Mouse (Mus musculus) lung, postnatal 14 days (tissue): ENCODE measurements around the gene Gstp1.
A peak's percentile ranks its signal among the peaks of the same experiment; 100 is the strongest.
"Not testable (repeated sequence)": the region's sequence is repeated elsewhere in the genome, so short reads cannot be mapped to it uniquely, and the experiment has no call there.

Experiments used
- DNase-seq: peaks from one replicate; pipeline ENCODE4 v3.0.0; 2021

The Gstp1 gene

DNA sequence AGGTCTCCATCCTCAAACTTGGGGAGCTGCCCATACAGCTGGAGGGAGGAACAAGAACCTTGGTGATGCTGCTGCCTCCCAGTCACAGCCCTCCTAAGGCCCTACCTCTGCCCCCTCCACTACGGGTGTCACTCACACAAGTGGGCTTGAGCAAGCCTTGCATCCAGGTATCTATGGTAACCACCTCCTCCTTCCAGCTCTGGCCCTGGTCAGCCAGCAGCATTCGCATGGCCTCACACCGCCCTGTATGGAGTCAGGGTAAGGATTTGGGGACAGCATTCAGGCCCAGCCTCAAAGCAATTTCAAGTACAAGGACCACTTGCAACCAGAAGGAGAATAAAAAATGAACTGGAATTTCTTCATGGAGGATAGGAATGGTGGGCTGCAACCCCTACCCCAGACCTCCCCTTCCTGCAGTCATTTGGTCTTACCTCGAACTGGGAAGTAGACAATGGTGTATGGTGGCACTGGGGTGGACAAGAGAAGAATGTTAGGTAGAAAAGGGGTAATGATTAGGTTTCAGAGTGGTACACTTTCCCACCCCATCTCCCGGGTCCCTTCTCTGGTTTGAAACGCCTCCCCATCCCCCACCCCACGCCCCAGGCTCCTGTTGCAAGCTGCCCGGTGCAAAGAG lies 514 bp downstream of the Gstp1 start:
- DNase-seq: not testable (repeated sequence)

DNA sequence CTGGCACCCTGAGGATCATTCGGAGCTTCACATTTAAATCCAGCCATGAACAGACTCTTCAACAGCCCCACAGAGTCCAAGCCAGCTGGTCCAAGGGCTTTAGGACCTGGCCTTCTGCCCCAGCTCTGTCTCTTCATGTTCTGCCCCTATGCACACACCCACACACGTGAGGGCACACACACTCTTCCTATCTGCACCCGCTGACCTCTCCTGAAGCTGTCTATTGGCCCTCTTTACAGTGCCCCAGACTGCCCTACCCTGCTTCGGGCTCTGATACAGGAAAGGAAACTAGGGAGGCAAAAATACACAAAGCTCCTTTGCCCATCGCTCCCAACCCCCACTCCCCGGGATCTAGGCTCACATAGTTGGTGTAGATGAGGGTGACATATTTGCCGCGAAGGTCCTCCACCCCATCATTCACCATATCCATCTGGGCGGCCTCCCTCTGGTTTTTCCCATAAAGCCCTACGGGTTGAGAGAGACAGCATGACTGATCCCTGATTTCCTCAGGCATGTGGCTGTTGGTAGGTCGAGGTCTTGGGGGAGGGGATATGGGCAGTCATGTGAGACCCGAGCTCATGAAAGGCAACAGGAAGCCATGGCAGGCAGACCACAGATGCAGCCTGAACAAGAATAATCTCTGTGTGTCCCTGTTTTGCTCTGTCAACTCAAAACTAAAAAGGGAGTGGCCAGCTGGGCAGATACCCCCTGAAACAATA lies 1.3 kb downstream of the Gstp1 start:
- no peak for DNase-seq

DNA sequence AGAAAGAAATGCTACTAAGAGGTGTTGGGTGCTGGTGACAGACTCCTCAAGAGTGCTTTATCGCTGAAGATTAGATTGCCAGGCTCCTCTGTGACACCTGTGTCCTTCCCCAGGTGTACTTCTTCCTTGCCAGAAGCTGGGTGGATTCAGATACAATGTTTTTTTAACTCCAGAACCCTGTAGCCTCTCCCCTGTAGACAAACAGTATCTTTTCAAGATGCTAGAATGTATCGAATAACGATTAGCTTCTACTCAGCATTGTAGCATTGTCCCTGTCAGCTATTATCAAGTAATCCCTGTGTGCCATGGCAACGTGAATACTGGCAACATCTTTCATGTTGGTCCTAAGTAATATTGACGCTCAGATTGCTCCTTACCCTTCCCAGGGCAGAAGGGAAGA lies 4.0 kb downstream of the Gstp1 start:
- DNase-seq: no peak

DNA sequence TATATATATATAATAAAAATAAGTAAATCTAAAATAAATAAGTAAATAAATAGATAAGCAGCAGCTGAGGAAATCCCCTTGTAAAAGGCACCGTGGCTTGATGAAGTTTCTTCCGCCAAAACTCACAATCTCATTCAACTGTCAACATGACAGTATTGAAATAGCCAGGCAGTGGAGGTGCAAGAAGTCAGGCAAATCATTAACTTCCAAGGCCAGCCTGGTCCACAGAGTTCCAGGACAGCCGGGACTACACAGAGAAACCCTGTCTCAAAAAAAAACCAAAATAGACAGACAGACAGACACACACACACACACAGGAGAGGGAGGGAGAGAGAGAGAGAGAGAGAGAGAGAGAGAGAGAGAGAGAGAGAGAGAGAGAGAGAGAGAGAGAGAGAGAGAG lies 4.5 kb downstream of the Gstp1 start:
- DNase-seq: no peak

DNA sequence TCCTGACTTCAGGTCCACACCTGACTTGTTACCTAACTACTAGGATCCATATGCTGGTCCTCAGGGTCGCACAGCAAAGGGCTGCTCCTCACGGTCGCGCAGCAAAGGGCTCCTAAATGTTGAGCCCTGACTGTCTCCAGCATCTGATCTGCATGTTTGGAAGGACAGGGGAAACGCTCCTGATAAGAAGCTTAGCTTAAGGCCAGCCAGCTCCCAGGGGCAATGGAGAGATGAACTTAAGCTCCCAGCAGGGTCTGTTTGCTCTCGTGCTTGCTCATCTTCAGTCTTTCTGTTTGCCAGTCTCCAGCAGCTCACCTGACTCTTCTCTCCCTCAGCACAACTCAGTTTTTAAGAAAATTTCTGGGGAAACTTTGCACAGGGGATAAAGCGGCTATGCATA lies 5.1 kb downstream of the Gstp1 start:
- no peak for DNase-seq

DNA sequence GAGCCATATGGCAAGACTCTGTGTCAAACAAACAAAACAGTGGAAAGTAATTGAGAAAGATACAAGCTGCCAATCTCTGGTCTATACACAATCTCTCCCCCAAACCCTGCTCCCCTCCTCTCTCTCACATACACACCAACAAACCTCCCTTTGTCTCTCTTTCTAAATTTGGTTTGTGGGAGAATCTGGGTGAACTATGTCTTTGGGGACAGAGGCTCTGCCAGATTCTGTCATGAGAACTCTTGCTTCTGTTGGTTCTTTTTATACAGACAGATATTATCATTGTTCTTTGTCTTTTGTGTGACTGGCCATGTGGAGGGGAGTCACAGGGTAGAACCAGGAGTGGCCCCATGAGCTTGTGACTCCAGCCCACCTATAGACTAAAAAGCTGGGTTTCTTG lies 10.2 kb downstream of the Gstp1 start:
- no peak for DNase-seq

DNA sequence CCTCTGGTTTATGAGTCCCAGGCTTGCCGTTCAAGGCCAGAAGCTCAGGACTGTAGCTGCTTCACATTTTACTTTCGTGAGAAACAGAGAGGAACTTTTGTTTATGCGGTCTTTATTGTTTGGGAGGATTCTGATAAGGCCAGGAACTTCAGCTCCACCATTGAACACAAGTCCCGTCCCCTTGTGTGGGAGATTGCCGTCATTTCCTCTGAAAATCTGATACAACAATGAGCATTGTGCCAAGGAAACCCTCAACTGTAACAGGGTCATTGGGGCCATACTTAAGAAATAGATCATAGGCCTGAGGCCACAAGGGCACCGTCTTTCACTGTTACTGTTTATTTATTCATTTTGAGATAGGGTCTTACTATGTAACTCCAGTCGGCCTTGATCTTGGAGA lies 14.6 kb downstream of the Gstp1 start:
- DNase-seq: no peak

DNA sequence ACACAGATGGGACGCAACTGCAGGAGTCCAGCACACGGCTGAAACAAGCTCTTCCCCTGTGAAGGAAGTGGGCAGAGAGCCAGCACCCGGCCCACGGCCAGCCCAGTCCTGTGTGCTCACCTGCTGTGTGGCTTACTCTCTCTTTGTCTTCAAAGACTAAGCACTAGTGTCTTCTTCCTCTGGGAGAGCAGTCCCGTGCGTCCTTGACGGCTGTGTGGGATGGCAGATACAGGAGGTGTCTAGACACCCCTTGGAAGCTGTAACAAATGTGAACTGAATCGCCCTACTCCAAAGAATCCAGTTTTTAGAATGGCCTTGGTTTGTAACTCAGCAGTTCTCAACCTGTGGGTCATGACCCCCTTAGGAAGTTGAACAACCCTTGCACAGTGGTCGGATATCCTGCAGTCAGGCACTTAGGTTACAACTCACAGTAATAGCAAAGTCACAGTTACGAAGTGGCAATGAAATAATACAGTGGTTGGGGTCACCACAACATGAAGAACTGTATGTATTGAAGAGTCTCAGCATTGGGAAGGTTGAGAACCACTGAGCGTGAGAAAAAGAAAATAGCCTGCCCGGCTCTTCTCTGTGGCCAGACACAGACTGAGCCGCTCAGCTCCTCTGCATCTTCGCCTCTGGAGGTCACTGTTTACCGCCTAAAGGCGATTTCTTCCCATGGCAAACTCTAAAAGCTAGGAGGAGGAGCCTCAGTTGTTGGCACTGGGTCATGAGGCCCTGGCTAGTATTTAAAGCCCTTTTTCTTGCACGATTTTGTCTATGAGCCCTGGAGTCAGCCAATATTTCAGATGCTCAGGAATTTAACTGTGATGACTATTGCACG lies 18.8 kb downstream of the Gstp1 start:
- peak; percentile 85 for DNase-seq

DNA sequence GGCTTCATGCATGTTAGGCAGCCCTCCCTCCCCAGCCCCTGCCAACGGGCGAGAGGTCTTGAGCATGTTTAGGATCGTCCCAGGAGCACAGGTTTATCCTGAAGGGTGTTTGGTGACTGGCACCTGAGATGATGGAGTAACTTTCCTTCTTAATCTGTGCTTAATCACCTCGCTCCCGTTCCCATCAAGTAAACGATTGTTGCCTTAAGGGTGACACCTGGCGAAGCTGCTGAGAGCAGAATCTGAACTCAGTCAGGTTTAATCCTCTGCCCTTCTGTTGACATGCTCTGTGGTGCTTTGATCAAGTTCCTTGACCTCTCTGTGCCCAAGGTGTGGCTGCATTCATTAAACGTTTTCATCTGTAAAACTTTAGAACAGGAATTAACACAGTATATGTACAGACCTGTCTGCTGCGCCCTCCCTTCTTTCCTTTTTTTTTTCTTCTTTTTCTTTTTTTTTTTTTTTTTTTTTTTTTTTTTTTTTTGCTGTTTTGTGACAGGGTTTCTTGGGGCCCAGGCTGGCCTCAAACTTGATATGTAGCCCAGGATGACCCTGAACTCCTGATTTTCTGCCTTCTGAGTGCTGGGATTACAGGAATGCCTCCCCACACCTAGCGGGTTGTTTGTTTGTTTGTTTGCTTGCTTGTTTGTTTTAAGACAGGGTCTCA lies 19.7 kb downstream of the Gstp1 start:
- no peak for DNase-seq

DNA sequence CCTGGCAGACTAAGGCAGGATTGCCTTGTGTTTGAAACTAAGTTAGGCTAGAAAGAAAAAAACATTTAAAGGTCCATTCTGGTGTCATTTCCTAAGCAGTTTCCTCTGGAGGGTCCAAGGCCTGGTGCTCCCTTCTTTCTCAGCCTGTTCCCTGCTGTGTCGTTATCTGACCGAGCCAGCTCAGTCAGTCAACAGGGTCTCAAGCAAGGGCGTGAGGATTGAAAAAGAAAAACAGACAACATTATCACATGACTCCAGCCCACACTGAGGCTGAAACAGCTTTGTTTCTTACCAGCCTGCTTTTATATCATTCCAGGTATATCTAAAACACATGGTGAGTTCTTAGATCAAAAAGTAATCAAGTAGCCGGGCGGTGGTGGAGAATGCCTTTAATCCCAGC lies 22.1 kb downstream of the Gstp1 start:
- DNase-seq: no peak

DNA sequence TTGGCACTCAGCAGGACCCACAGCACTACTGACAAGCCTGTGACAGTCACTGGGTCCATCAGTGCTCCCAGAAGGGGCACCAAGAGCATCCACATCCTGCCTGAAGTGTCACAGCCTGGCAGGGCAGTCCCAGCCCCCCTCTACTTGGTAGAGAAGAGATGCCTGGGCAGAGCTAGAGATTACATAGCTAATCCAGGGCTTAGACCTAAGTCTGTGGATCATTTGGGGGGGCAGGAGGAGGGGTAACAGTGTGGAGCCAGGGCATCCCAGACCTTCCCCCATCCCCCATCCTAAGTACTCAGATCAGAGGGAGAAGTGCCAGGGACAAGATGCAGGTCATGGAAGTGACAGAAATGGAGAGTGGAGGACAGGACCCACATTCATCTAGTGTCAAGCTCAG lies 23.0 kb downstream of the Gstp1 start:
- no peak for DNase-seq

DNA sequence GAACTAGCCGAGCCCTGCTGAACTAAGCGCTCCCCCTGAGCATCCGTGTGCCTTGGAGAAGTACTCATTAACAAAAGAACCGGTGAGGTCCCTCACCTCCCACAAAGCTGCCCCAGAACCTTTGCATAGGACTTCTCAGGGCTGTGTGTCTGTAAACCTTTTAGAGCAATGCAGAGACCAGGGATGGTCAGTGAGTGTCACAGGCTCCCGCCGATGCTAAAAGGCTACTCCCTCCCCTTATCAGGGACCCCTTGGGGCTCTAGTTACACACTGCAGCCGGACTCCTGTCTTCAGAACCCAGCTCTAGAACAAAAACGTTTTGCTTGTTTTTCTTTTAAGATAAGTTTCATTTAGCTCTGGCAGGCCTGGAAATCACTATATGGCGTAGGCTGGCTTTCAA lies 24.7 kb downstream of the Gstp1 start:
- no peak for DNase-seq

DNA sequence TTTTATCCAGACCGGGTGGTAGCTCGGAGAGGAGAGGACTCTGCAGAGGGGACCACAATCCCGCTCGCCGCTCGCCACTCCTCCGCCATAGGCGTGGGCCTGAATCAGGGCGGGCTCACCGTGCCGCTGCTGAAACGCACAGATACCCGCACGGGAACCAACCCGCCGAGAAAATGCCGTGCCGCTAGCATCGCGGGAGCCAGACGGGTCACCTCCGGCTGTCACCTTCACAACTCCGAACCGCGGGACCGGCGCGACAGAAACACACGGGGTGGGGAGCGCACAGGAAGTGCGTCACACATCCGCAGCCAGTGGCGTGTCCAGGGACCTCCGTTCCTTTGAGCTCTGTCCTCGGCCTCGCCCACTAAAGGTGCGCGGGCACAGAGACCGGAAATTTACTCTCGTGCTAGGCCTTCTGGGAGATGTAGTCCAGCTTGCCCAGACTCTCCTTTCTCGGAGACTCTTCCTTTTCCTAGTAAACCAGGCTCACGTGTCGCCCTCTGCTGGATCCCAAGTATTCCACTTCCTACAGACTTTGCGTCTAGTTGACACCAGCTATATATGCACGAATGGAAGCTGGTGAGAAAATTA lies 25.3 kb downstream of the Gstp1 start, which contains the start of gene Ndufv1:
TSS of gene Ndufv1 (minus strand) at position 375 of the 591 bp plus-strand sequence.
- DNase-seq: peak; percentile 96

DNA sequence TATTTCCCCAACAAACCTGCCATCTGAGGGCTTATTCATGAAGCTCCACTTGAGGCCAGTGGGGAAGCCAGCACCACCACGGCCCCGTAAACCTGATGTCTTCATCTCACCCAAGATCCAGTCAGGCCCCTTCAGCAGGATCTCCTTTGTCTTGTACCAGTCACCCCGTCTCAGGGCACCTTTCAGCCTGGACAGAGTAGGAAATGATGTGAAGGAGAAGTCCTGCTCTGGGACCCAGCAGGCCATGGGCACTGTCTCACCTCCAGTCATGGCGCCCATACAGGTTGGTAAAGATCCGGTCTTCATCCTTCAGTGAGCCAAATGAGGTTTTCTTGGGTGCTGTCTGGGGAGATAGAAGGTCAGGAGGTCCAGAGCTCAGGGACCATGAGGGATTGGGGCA lies 26.7 kb downstream of the Gstp1 start:
- no peak for DNase-seq

DNA sequence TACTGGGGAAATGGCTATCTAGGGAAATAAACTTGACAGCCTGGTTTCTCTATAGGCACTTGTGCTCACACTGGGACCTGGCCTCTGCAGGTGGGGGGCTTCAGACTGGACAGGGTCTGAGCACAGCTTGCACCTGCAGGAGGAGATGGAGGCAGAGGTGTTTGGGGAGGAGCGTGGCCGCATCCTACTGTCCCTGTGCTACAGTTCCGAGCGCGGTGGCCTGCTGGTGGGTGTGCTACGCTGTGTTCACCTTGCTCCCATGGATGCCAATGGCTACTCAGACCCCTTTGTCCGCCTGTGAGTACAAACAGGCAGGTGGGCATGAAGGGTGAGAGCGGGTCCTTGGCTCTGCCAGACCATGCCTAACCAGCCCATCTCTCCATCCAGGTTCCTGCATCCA lies 31.8 kb downstream of the Gstp1 start:
- no peak for DNase-seq

DNA sequence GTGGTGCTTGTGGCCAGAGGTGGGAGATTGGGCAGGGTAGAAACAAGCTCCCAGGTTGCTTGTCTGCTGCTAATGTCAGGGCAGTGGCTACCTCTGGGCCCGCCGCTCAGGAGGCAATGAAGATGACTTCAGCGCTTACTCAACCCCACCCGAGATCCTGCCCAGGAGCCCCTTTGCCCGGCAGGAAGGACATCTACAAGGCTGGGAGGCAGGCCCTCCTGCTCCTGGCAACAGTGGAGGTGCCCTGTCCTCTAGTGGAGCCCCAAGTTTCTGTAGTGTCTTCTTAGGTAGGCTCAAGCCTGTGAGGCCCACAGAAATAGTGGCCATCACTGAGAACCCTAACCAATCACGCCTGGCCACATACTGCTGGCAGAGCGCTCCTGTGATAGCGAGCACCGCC lies 32.7 kb downstream of the Gstp1 start:
- no peak for DNase-seq

DNA sequence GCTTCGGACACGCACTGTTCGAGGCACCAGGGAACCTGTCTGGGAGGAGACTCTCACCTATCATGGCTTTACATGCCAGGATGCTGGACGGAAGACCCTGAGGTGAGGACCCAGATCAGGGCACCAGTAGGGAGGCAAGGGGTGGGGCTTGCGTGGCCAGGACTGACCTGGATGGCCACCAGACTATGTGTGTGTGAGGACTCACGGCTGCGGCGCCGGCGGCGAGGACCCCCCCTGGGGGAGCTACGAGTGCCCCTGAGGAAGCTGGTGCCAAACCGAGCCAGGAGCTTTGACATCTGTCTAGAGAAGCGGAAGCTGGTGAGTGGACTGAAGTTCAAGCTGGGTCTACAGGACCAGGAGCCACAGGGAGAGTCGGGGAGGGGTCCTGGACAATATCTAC lies 33.5 kb downstream of the Gstp1 start:
- DNase-seq: no peak

DNA sequence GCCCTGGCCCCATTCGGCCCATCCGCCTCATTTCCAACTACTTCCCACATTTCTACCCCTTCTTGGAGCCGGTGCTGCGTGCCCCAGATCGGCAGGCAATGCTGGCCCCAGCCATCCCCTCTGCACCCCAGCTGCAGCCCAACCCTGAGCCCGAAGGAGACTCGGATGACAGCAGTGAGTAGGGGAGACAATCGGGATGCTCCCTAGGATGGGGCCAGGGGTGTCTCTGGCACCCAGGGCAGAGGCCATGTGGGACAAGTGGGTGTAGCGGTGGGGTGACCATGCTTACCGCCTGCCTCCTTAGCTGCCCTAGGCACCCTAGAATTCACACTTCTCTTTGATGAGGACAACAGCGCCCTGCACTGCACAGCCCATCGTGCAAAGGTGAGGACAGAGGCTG lies 34.1 kb downstream of the Gstp1 start:
- no peak for DNase-seq

DNA sequence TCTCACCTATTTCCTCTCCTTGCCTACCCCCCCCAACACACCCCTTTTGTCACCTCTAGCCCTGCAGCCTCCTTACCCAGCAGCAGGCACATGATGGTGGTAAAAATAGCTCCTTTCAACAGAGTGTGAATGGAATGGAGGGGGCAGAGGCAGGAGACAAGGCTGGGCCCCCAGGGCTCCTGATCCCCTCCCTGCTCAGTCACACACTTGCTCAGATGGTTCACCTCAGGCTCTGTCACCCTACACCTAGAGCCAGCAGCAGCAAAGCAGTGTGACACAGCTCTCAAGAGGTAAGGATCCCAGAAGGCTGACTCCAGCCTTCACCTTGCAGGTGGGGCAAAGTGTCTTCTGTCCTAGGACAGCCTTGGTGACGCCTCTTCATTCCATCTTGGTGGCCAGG lies 34.7 kb downstream of the Gstp1 start, which contains the start of gene Doc2g:
TSS of gene Doc2g (plus strand) at position 202 of the 400 bp plus-strand sequence.
- no peak for DNase-seq

DNA sequence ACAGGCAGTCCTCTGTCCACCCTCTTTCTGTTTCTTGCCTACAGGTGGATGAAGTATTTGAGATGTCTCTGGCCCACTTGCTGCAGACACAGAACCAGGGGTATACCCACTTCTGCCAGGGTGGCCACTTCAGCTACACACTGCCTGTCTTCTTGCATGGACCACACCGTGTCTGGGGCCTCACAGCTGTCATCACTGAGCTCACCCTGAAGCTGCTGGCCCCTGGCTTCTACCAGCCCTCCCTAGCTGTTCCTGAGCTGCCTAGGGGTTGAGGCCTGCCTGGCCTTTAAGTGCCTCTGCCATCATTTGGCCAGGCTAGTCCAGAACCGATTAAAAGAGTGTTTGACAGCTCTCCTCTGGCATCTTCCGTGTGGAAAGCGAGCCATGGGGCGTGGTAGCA lies 36.0 kb downstream of the Gstp1 start:
- no peak for DNase-seq

DNA sequence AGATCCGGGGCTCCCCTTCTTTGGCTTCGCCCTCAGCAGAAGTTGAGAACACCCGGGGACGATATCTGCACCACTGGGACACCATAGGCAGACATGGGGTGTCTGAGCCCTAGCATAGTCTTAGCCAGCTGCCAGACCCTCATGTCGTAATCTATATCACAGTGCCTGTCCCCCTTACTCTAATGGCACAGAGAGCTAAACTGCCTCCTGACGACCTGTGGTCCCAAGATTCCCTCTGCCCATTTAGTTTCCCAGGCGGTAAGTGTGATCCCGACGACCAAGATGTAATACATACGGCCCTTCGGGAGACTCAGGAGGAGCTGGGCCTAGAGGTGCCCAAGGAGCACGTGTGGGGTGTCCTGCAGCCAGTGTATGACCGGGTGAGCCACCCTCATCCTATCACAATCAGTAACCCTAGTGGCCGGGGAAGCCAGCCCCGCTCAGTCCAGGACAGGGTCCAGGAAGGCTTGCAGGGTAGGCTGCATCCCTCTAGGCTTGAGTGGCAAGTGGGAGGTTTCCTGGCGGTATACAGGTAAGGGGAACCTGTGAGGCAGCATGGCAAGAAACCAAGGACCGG lies 36.7 kb downstream of the Gstp1 start:
- DNase-seq: no peak

DNA sequence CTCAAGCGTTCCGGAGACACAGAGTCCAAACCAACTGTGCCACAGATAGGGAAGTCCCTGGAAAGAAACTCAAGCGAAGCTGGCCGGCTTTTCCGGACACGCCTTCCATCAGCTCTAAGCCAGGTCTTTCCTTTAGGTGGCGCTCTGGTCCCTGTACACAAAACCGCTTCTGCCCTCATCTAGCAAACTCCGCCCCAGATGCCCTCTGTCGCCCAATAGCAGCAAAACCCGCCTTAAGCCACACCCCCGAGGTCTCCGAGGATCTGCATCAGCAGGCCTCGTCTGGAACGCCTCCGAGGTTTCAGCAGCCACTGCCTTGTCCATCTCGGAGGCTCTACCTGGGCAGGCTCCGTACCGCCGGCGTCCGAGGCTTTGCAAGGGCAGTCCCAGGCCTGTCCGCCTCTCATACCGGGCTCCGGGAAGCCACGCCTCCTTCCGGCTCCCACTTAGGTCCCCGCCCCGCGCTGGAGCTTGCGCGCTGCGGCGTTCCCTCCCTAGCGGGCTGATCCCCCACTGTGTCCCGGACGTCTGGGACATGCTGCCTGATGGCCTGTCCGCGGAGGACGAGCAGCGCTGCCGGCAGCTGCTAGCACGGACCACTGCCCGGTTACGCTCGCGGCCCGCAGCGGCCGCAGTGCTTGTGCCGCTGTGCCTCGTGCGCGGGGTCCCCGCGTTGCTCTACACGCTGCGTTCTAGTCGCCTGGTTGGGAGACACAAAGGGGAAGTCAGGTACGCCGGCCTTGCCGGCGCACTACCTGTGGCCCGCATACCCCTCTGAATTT lies 37.5 kb downstream of the Gstp1 start, which contains the start of the genes Nudt8 and Gm49405:
TSS of gene Nudt8 (plus strand) at position 462 of the 782 bp plus-strand sequence.
TSS of gene Gm49405 (plus strand) at position 508 of the 782 bp plus-strand sequence.
- peak; percentile 97 for DNase-seq
